Mouse (Mus musculus) CH12.LX (cell line): Measurements from ENCODE around the gene Adm.

ENCODE experiments used
- CHD2 ChIP-seq: IDR thresholded peaks from 2 replicates; pipeline ENCODE4 v1.6.1; 2011; ENCODE audit warnings: low read length, improper control_type of control experiment
- CTCF ChIP-seq, 2 experiments: IDR thresholded peaks in 1 of 2; conservative IDR thresholded peaks in 1 of 2; 2 replicates each; pipeline ENCODE4 v1.5.1; 2011 to 2012; ENCODE audit warnings: low read depth in 2 of 2, low read length in 2 of 2, improper control_type of control experiment in 1 of 2, inconsistent platforms in 1 of 2, mild to moderate bottlenecking in 1 of 2, moderate library complexity in 1 of 2
- EP300 ChIP-seq: IDR thresholded peaks from 2 replicates; pipeline ENCODE4 v1.6.1; 2011; ENCODE audit warnings: low read length, improper control_type of control experiment
- KAT2A ChIP-seq: IDR thresholded peaks from 2 replicates; pipeline ENCODE4 v1.6.1; 2012; ENCODE audit warnings: low read length, improper control_type of control experiment, inconsistent platforms; ENCODE audit not compliant: insufficient replicate concordance
- MAX ChIP-seq: IDR thresholded peaks from 2 replicates; pipeline ENCODE4 v1.6.1; 2011; ENCODE audit warnings: low read length, improper control_type of control experiment
- MYC ChIP-seq: IDR thresholded peaks from 2 replicates; pipeline ENCODE4 v1.6.1; 2011; ENCODE audit warnings: low read depth, mild to moderate bottlenecking, improper control_type of control experiment, low read length
- NELFE ChIP-seq: IDR thresholded peaks from 2 replicates; pipeline ENCODE4 v1.6.1; 2011; ENCODE audit warnings: low read depth, low read length, improper control_type of control experiment
- POLR2A ChIP-seq: IDR thresholded peaks from 2 replicates; pipeline ENCODE4 v1.6.1; 2011; ENCODE audit warnings: low read depth, mild to moderate bottlenecking, improper control_type of control experiment, low read length
- TCF12 ChIP-seq: IDR thresholded peaks from 2 replicates; pipeline ENCODE4 v1.6.1; 2014; ENCODE audit warnings: low read depth, mild to moderate bottlenecking, inconsistent platforms, low read length, improper control_type of control experiment
- UBTF ChIP-seq: IDR thresholded peaks from 2 replicates; pipeline ENCODE4 v1.6.1; 2012; ENCODE audit warnings: low read depth, mild to moderate bottlenecking, inconsistent platforms, low read length, improper control_type of control experiment, moderate library complexity
- ZNF384 ChIP-seq: IDR thresholded peaks from 2 replicates; pipeline ENCODE4 v1.6.1; 2012; ENCODE audit warnings: low read depth, low read length, improper control_type of control experiment, inconsistent platforms

DNA sequence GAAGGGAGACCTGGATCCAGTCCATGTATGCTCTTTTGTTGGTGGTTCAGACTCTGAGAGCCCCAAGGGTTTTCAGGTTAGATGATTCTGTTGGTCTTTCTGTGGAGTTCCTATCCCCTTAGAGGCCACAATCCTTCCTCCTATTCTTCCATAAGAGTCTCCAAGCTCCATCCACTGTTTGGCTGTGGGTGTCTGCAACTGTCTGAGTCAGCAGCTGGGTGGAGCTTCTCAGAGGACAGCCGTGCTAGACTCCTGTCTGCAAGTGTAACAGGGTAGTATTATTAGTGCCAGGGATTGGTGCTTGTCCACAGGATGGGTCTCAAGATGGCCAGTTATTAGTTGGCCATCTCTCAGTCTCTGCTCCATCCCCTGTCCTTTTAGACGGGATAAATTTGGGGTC lies 3.4 kb upstream of the Adm start:
- TF ChIP-seq CTCF (conservative IDR thresholded peaks at IDR 0.05 in 1 of 2, IDR thresholded peaks at IDR 0.05 in 1 of 2; ENCODE audit: low read depth in 2 of 2, low read length in 2 of 2) (no peak), UBTF (no peak), POLR2A (no peak), KAT2A (no peak), CHD2 (no peak), TCF12 (no peak), ZNF384 (no peak), MYC (no peak), MAX (no peak), EP300 (no peak), NELFE (no peak)
